Mouse (Mus musculus) MEL (cell line): ENCODE measurements around the gene Maml2. TPM values are rescaled to one million over a fixed set of nuclear protein-coding genes. Genes with fewer than 3 reads are reported as not detected.

Experiments
- DNase-seq: peaks from one replicate; pipeline ENCODE4 v3.0.0; 2011; ENCODE audit warnings: low read depth, low spot score
- H3K27ac ChIP-seq: 2 replicates; pipeline ENCODE4 v1.5.1; 2012; ENCODE audit warnings: low read depth, mild to moderate bottlenecking, control low read depth, low read length, moderate library complexity; ENCODE audit not compliant: control insufficient read depth
- H3K27me3 ChIP-seq, 2 experiments: fragments of 150-350 bp in 1 of 2; sonication (generic) in 1 of 2; 2 replicates each; pipeline ENCODE4 v1.6.1; 2012; ENCODE audit warnings: low read length in 2 of 2, mild to moderate bottlenecking in 2 of 2, improper control_type of control experiment in 1 of 2, moderate library complexity in 1 of 2; ENCODE audit not compliant: insufficient read depth in 2 of 2, control insufficient read depth in 1 of 2
- H3K36me3 ChIP-seq, 2 experiments: 2 replicates each; pipeline ENCODE4 v1.6.1; 2012 to 2014; ENCODE audit warnings: low read length in 2 of 2, improper control_type of control experiment in 1 of 2, inconsistent platforms in 1 of 2, mild to moderate bottlenecking in 1 of 2; ENCODE audit not compliant: insufficient read depth in 2 of 2, control insufficient read depth in 1 of 2
- H3K4me1 ChIP-seq, 2 experiments: fragments of 150-350 bp in 1 of 2; sonication (generic) in 1 of 2; 2 replicates each; pipeline ENCODE4 v1.6.1; 2012; ENCODE audit warnings: low read length in 2 of 2, improper control_type of control experiment in 1 of 2, mild to moderate bottlenecking in 1 of 2; ENCODE audit not compliant: insufficient read depth in 2 of 2, control insufficient read depth in 1 of 2
- H3K4me3 ChIP-seq, 2 experiments: fragments of 150-350 bp in 1 of 2; sonication (generic) in 1 of 2; 2 replicates each; pipeline ENCODE4 v1.5.1; 2012; ENCODE audit warnings: low read depth in 2 of 2, low read length in 2 of 2, mild to moderate bottlenecking in 2 of 2, moderate library complexity in 2 of 2, control low read depth in 1 of 2, improper control_type of control experiment in 1 of 2; ENCODE audit not compliant: control insufficient read depth in 1 of 2, insufficient read depth in 1 of 2
- H3K79me2 ChIP-seq: 2 replicates; pipeline ENCODE4 v1.6.1; 2012; ENCODE audit warnings: mild to moderate bottlenecking, low read length, moderate library complexity; ENCODE audit not compliant: control insufficient read depth, poor library complexity, insufficient read depth
- H3K9ac ChIP-seq: 2 replicates; pipeline ENCODE4 v1.6.1; 2012; ENCODE audit warnings: low read depth, mild to moderate bottlenecking, control low read depth, low read length, moderate library complexity; ENCODE audit not compliant: control insufficient read depth, poor library complexity, severe bottlenecking
- H3K9me3 ChIP-seq: fragments of 150-350 bp; sonication (generic); replicated peaks from 2 replicates; pipeline ENCODE4 v1.6.1; 2012; ENCODE audit warnings: mild to moderate bottlenecking, low read length, improper control_type of control experiment, moderate library complexity; ENCODE audit not compliant: insufficient read depth
- ELF1 ChIP-seq: IDR thresholded peaks from 2 replicates; pipeline ENCODE4 v1.6.1; 2014; ENCODE audit warnings: low read depth, mild to moderate bottlenecking, inconsistent platforms, low read length, improper control_type of control experiment, moderate library complexity
- GABPA ChIP-seq: IDR thresholded peaks from 2 replicates; pipeline ENCODE4 v1.6.1; 2012; ENCODE audit warnings: low read depth, mild to moderate bottlenecking, inconsistent platforms, low read length, improper control_type of control experiment, moderate library complexity
- HCFC1 ChIP-seq: IDR thresholded peaks from 2 replicates; pipeline ENCODE4 v1.6.1; 2012; ENCODE audit warnings: low read depth, mild to moderate bottlenecking, inconsistent platforms, low read length, improper control_type of control experiment, moderate library complexity
- JUND ChIP-seq: IDR thresholded peaks from 2 replicates; pipeline ENCODE4 v1.6.1; 2011; ENCODE audit warnings: low read depth, mild to moderate bottlenecking, improper control_type of control experiment, low read length
- MAFK ChIP-seq: IDR thresholded peaks from 2 replicates; pipeline ENCODE4 v1.6.1; 2011; ENCODE audit warnings: low read depth, mild to moderate bottlenecking, low read length, improper control_type of control experiment, borderline replicate concordance
- MEF2A ChIP-seq: IDR thresholded peaks from 2 replicates; pipeline ENCODE4 v1.6.1; 2014; ENCODE audit warnings: low read depth, mild to moderate bottlenecking, inconsistent platforms, low read length, improper control_type of control experiment; ENCODE audit not compliant: poor library complexity, insufficient replicate concordance, severe bottlenecking; ENCODE audit errors: extremely low read depth
- MYB ChIP-seq: IDR thresholded peaks from 2 replicates; pipeline ENCODE4 v1.6.1; 2011; ENCODE audit warnings: mild to moderate bottlenecking, low read depth, low read length, improper control_type of control experiment
- MYC ChIP-seq: IDR thresholded peaks from 2 replicates; pipeline ENCODE4 v1.6.1; 2011; ENCODE audit warnings: low read depth, mild to moderate bottlenecking, low read length, improper control_type of control experiment, moderate library complexity
- NELFE ChIP-seq: IDR thresholded peaks from 2 replicates; pipeline ENCODE4 v1.6.1; 2011; ENCODE audit warnings: low read depth, low read length, improper control_type of control experiment
- NRF1 ChIP-seq: IDR thresholded peaks from 2 replicates; pipeline ENCODE4 v1.6.1; 2014; ENCODE audit warnings: low read depth, mild to moderate bottlenecking, inconsistent platforms, low read length, improper control_type of control experiment, moderate library complexity; ENCODE audit not compliant: poor library complexity, insufficient read depth, severe bottlenecking
- TCF12 ChIP-seq: IDR thresholded peaks from 2 replicates; pipeline ENCODE4 v1.6.1; 2014; ENCODE audit warnings: low read depth, mild to moderate bottlenecking, inconsistent platforms, low read length, improper control_type of control experiment, moderate library complexity
- USF1 ChIP-seq: IDR thresholded peaks from 2 replicates; pipeline ENCODE4 v1.6.1; 2014; ENCODE audit warnings: low read depth, mild to moderate bottlenecking, inconsistent platforms, low read length, improper control_type of control experiment, moderate library complexity
- USF2 ChIP-seq, 2 experiments: IDR thresholded peaks; 2 replicates each; pipeline ENCODE4 v1.6.1; 2011 to 2012; ENCODE audit warnings: improper control_type of control experiment in 2 of 2, low read length in 2 of 2, borderline replicate concordance in 1 of 2, inconsistent platforms in 1 of 2, low read depth in 1 of 2, mild to moderate bottlenecking in 1 of 2; ENCODE audit not compliant: insufficient read depth in 1 of 2
- ZKSCAN1 ChIP-seq: IDR thresholded peaks from 2 replicates; pipeline ENCODE4 v1.6.1; 2012; ENCODE audit warnings: low read depth, mild to moderate bottlenecking, inconsistent platforms, low read length, improper control_type of control experiment, moderate library complexity
- polyA plus RNA-seq, 2 experiments: library from polyadenylated mRNA; stranded (reverse) in 1 of 2; unstranded in 1 of 2; fragments of >175 nt in 1 of 2; fragments of >200 nt in 1 of 2; gene quantifications; 2 replicates each; pipeline versions ENCODE4 v1.2.1 to v1.2.4; 2012; ENCODE audit warnings: low replicate concordance in 2 of 2, low read depth in 1 of 2; ENCODE audit not compliant: insufficient read length in 2 of 2, insufficient read depth in 1 of 2, missing spikeins in 1 of 2
- total RNA-seq: library from RNA; depleted of rRNA; stranded (reverse); fragments of 300-350 nt; gene quantifications from 2 replicates; pipeline ENCODE4 v1.2.3, GENCODE M21; 2012

The Maml2 gene
- total and polyA plus RNA-seq, 3 experiments, result 0.08 to 0.47 TPM; not detected in 1

DNA sequence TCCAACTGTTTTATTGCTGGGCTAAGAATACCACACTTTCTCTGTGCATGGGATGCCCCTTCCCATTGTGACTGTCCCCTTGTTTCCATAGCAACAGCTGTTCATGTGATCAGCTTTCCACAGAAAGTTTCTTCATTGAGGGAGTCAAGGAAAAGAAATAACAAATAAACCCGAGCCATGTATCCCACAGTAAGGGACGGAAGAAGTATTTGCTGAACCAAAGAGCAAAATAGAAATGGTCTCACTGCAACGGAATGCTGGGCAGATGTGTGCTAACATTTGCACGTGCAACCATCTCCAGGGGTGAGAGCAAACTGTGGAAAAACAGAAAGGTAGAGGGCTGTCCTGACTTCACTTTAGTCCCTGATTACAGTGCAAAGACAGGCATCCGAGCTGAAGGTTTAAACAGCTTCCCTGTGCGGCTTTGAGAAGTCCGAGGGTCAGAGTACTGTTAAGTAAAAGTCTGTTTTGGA, 156.9 kb downstream of the Maml2 start:
- H3K27ac ChIP-seq, result no peak overlapping the region
- H3K9me3 ChIP-seq, result no peaks in the 10 kb centered on the region
- H3K27me3 ChIP-seq, result no peaks in the 10 kb centered on the region; a peak in 1 of 4 replicates
- H3K36me3 ChIP-seq, result no peaks in the 10 kb centered on the region
- no peak overlapping the region for H3K4me3 ChIP-seq
- H3K4me1 ChIP-seq, result no peaks in the 10 kb centered on the region
- no peak overlapping the region for H3K9ac ChIP-seq
- DNase-seq, result no peak
- TF ChIP-seq USF1 (no peak), JUND (no peak)
- TF ChIP-seq, all 39 proteins: peak for 0
- H3K79me2 ChIP-seq, result no peaks in the 10 kb centered on the region

DNA sequence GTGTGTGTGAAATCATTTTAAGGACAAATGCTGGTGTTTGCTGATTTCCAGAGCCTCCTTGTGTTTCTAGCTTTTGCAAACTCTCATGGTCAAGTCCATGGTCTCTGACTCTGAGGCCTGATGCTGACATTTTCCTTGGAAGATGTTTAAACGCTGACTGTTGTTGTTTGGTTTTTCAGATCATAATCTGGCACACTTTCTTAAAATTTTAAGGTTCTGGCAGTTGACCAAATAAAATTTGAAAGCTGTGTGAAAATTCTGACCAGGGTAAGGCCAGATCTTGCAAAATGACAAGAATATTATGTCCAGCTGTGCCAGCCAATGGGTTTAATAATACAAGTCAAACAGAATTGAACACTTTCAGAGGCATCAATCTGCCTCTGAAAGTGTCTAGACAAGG, 157.5 kb downstream of the Maml2 start:
- DNase-seq, result no peak
- H3K4me3 ChIP-seq, result no peak overlapping the region
- H3K9me3 ChIP-seq, result no peaks in the 10 kb centered on the region
- H3K79me2 ChIP-seq, result no peaks in the 10 kb centered on the region
- H3K9ac ChIP-seq, result no peak overlapping the region
- H3K27ac ChIP-seq, result no peak overlapping the region
- no peaks in the 10 kb centered on the region for H3K4me1 ChIP-seq
- H3K36me3 ChIP-seq, result no peaks in the 10 kb centered on the region
- H3K27me3 ChIP-seq, result no peaks in the 10 kb centered on the region; a peak in 1 of 4 replicates
- TF ChIP-seq NELFE (no peak), MYB (no peak), TCF12 (no peak), NRF1 (no peak), MAFK (no peak), MEF2A (no peak), HCFC1 (no peak), ZKSCAN1 (no peak), GABPA (no peak), USF1 (no peak), ELF1 (no peak), USF2 (IDR thresholded peaks at IDR 0.05; ENCODE audit: borderline replicate concordance in 1 of 2, insufficient read depth in 1 of 2, low read depth in 1 of 2, low read length in 2 of 2) (no peak), MYC (no peak)
- TF ChIP-seq, all 39 proteins: peak for 0
